Mouse (Mus musculus): ENCODE measurements around the gene Rere. TPM values are rescaled to one million over a fixed set of nuclear protein-coding genes. Genes with fewer than 3 reads are reported as not detected.

Rere gene
- polyA plus RNA-seq, 2 experiments: 4.8 to 5.1 TPM

DNA sequence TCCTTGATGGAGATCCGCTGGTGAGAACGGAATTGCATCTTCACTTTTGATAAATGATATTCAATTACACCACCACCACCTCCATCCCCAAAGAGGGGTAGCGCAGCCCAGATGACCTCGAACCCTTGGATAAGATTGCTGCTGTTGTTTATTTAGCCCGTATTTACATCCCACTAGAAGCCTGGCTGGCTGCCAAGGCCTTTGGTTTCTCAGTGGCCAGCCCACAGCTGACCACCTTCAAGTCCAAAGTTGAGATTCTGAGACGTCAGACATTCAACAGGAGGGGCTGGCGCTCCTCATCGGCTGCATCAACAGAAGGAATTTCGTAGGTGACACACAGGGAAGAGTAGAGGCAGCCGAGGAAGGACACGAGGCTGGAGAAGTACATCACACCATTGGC, 347.8 kb downstream of the Rere start:
- no peak for TF ChIP-seq CTCF (IDR thresholded peaks at IDR 0.05; ENCODE audit: low read depth)
- no peak for TF ChIP-seq EP300 (IDR thresholded peaks at IDR 0.05; ENCODE audit: low read depth)
- no peak overlapping the region for H3K9ac ChIP-seq (replicated peaks)
- DNase-seq (ENCODE audit: low read depth in 3 of 3, low spot score in 3 of 3) (no peak), ATAC-seq (ENCODE audit: insufficient read depth) (no peak)
- WGBS (ENCODE audit: insufficient replicate concordance): 63% methylated on average over 11 of the region's 11 CpGs
- no peak overlapping the region for H3K27ac ChIP-seq
- H3K4me3 ChIP-seq (ENCODE audit: insufficient read depth in 1 of 2, low read depth in 2 of 2, low read length in 2 of 2): no peak overlapping the region
- no peak overlapping the region for H3K4me2 ChIP-seq (ENCODE audit: low read depth)
- no peaks in the 10 kb centered on the region for H3K27me3 ChIP-seq (ENCODE audit: control insufficient read depth, insufficient read depth, low read length)
- 0 out of 4 replicates have a peak, but pooled peaks cover 0 to 2% of the 10 kb centered on the region in 2 experiments for H3K4me1 ChIP-seq (replicated peaks; ENCODE audit: control insufficient read depth in 2 of 2, insufficient read depth in 2 of 2, low read length in 1 of 2)
- H3K36me3 ChIP-seq (replicated peaks; ENCODE audit: control insufficient read depth, insufficient read depth, low read depth): no peaks in the 10 kb centered on the region
- no peaks in the 10 kb centered on the region for H3K9me3 ChIP-seq (ENCODE audit: control insufficient read depth, low read length)

DNA sequence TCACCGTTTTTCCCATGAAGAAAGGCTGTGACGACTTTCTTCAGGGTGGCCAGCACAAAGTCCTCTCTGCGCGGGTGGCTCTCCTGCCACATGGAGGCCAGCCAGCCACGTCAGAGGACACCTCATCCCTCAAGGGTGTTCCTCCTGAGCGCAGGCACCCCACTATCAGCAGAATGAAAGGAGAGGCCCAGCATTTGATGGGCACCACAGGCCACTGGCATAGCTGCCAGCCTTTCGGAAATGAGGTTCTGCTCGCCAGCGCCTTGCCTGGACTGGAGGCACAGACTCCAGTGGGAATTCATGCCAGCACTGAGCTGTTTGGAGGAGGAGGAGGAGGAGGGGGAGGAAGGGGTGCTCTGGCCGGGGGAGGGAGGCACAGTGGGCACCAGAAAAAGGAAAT, 354.1 kb downstream of the Rere start:
- Histone ChIP-seq H3K36me3 (replicated peaks; ENCODE audit: control insufficient read depth, insufficient read depth, low read depth) (no peaks in the 10 kb centered on the region), H3K27ac (no peak overlapping the region), H3K9ac (replicated peaks) (no peak overlapping the region), H3K9me3 (ENCODE audit: control insufficient read depth, low read length) (no peaks in the 10 kb centered on the region), H3K27me3 (ENCODE audit: control insufficient read depth, insufficient read depth, low read length) (no peaks in the 10 kb centered on the region), H3K4me2 (ENCODE audit: low read depth) (no peak overlapping the region), H3K4me3 (ENCODE audit: insufficient read depth in 1 of 2, low read depth in 2 of 2, low read length in 2 of 2) (no peak overlapping the region), H3K4me1 (replicated peaks; ENCODE audit: control insufficient read depth in 2 of 2, insufficient read depth in 2 of 2, low read length in 1 of 2) (no peaks in the 10 kb centered on the region)
- WGBS (ENCODE audit: insufficient replicate concordance): 70% methylated on average over 10 of the region's 10 CpGs
- no peak for DNase-seq (ENCODE audit: low read depth in 3 of 3, low spot score in 3 of 3)
- no peak for ATAC-seq (ENCODE audit: insufficient read depth)
- TF ChIP-seq EP300 (IDR thresholded peaks at IDR 0.05; ENCODE audit: low read depth) (no peak), CTCF (IDR thresholded peaks at IDR 0.05; ENCODE audit: low read depth) (no peak)

DNA sequence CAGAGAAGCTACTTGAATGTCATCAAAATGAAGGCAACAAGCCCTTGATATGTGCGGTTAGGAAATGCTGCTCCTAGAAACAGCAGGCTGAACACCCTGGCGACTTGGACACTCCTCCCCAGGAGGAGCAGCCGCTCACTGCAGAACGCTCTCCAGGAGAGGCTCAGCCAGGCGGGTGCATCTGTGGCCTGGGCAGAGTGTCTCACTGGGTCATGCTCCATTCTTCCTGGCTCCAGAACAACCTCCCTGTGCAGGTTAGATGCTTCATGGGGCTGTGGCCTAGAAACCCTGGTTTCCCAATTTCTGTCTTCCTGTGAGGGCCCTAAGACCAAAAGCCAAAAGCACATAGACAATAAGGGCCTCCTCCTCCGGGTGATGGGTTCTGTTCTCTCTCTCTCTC, 355.2 kb downstream of the Rere start:
- H3K27me3 ChIP-seq (ENCODE audit: control insufficient read depth, insufficient read depth, low read length): no peaks in the 10 kb centered on the region
- H3K4me1 ChIP-seq (replicated peaks; ENCODE audit: control insufficient read depth in 2 of 2, insufficient read depth in 2 of 2, low read length in 1 of 2): no peaks in the 10 kb centered on the region
- no peak overlapping the region for H3K9ac ChIP-seq (replicated peaks)
- H3K27ac ChIP-seq: no peak overlapping the region
- no peak for DNase-seq (ENCODE audit: low read depth in 3 of 3, low spot score in 3 of 3)
- H3K36me3 ChIP-seq (replicated peaks; ENCODE audit: control insufficient read depth, insufficient read depth, low read depth): no peaks in the 10 kb centered on the region
- WGBS (ENCODE audit: insufficient replicate concordance): 75% methylated on average over 6 of the region's 6 CpGs
- no peak overlapping the region for H3K4me3 ChIP-seq (ENCODE audit: insufficient read depth in 1 of 2, low read depth in 2 of 2, low read length in 2 of 2)
- H3K9me3 ChIP-seq (ENCODE audit: control insufficient read depth, low read length): no peaks in the 10 kb centered on the region
- H3K4me2 ChIP-seq (ENCODE audit: low read depth): no peak overlapping the region
- TF ChIP-seq CTCF (IDR thresholded peaks at IDR 0.05; ENCODE audit: low read depth) (no peak), EP300 (IDR thresholded peaks at IDR 0.05; ENCODE audit: low read depth) (no peak)
- no peak for ATAC-seq (ENCODE audit: insufficient read depth)

DNA sequence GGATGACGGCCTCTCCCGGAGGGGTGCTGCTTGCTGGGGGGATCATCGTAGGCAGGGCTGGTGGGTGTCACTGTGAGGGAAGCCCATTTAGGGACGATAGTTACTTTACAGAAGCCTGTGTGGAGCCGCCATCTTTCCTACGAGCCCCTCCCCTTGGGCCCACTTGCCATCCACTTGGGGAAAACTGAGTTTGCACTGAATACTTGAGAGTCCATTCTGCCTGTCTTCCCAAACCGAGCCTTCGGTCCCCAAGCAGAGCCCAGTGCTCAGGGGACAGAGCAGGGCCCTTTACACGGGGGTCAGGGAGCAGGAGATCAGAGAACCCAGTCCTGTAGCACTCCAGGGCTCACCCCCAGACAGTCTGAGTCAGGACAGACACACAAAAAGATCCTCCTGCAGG, 362.9 kb downstream of the Rere start:
- TF ChIP-seq CTCF (IDR thresholded peaks at IDR 0.05; ENCODE audit: low read depth) (no peak), EP300 (IDR thresholded peaks at IDR 0.05; ENCODE audit: low read depth) (no peak)
- no peak overlapping the region for H3K9ac ChIP-seq (replicated peaks)
- H3K27me3 ChIP-seq (ENCODE audit: control insufficient read depth, insufficient read depth, low read length): no peaks in the 10 kb centered on the region
- WGBS (ENCODE audit: insufficient replicate concordance): 75% methylated on average over 9 of the region's 9 CpGs
- DNase-seq (ENCODE audit: low read depth in 3 of 3, low spot score in 3 of 3) (no peak), ATAC-seq (ENCODE audit: insufficient read depth) (no peak)
- H3K36me3 ChIP-seq (replicated peaks; ENCODE audit: control insufficient read depth, insufficient read depth, low read depth): no peaks in the 10 kb centered on the region
- H3K4me2 ChIP-seq (ENCODE audit: low read depth): no peak overlapping the region
- no peak overlapping the region for H3K4me3 ChIP-seq (ENCODE audit: insufficient read depth in 1 of 2, low read depth in 2 of 2, low read length in 2 of 2)
- peaks cover 3 to 9% of the 10 kb centered on the region in 2 experiments for H3K4me1 ChIP-seq (replicated peaks; ENCODE audit: control insufficient read depth in 2 of 2, insufficient read depth in 2 of 2, low read length in 1 of 2)
- H3K9me3 ChIP-seq (ENCODE audit: control insufficient read depth, low read length): no peaks in the 10 kb centered on the region
- no peak overlapping the region for H3K27ac ChIP-seq

DNA sequence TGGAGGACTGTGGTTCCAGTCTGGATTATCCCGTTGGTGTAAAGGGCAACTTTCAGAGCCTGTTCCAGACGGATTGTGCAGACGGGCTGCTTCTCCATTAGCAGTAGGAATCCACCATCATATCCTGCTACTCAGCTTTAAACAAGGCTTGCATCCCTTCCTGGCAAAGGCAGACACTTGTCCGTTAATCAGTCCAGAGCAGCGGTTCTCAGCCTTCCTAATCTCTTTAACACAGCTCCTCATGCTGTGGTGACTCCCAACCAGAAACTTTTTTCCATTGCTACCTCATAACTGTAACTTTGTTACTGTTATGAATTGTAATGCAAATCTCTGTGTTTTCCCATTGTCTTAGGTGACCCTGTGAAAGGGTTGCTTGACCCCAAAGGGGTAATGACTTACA, 367.9 kb downstream of the Rere start:
- Histone ChIP-seq H3K9me3 (ENCODE audit: control insufficient read depth, low read length) (no peaks in the 10 kb centered on the region), H3K9ac (replicated peaks) (peak overlapping the region; percentile 0; the same call in 1 of the 2 replicates), H3K4me2 (ENCODE audit: low read depth) (peak overlapping the region; percentile 37), H3K27ac (peak overlapping the region; percentile 40), H3K4me3 (ENCODE audit: insufficient read depth in 1 of 2, low read depth in 2 of 2, low read length in 2 of 2) (no peak overlapping the region; a peak in 1 of 4 replicates), H3K4me1 (replicated peaks; ENCODE audit: control insufficient read depth in 2 of 2, insufficient read depth in 2 of 2, low read length in 1 of 2) (peaks cover 10 to 12% of the 10 kb centered on the region in 2 experiments), H3K36me3 (replicated peaks; ENCODE audit: control insufficient read depth, insufficient read depth, low read depth) (no peaks in the 10 kb centered on the region), H3K27me3 (ENCODE audit: control insufficient read depth, insufficient read depth, low read length) (peaks cover 14% of the 10 kb centered on the region)
- ATAC-seq (ENCODE audit: insufficient read depth) (peak; percentile 88), DNase-seq (ENCODE audit: low read depth in 3 of 3, low spot score in 3 of 3) (peak; percentile 57 to 71 (median 70))
- TF ChIP-seq EP300 (IDR thresholded peaks at IDR 0.05; ENCODE audit: low read depth) (peak; percentile 88), CTCF (IDR thresholded peaks at IDR 0.05; ENCODE audit: low read depth) (no peak)
- WGBS (ENCODE audit: insufficient replicate concordance): 26% methylated on average over 5 of the region's 5 CpGs

All from liver, embryonic 14.5 days (tissue).